Mouse (Mus musculus) CH12.LX (cell line): ENCODE measurements at regions not wholly inside any gene's neighbourhood (a gene's known extent, or its start where the extent isn't known, plus 50 kb on each side); places are given as distances from the start of the nearest gene placed in this dataset.

ENCODE experiments used
- DNase-seq: peaks from one replicate; pipeline ENCODE4 v3.0.0-alpha.2; 2013; ENCODE audit errors: extremely low read depth
- H3K27ac ChIP-seq: 2 replicates; pipeline ENCODE4 v1.5.1; 2012; ENCODE audit warnings: low read depth, mild to moderate bottlenecking, control low read depth, moderate library complexity; ENCODE audit not compliant: insufficient read depth
- H3K27me3 ChIP-seq: replicated peaks from 2 replicates; pipeline ENCODE3; 2012; ENCODE audit warnings: inconsistent platforms
- H3K36me3 ChIP-seq, 2 experiments: replicated peaks in 1 of 2; 2 replicates each; pipeline versions ENCODE3 to v1.6.1; 2012; ENCODE audit warnings: inconsistent platforms in 1 of 2, low read length in 1 of 2, mild to moderate bottlenecking in 1 of 2, mixed read lengths in 1 of 2, moderate library complexity in 1 of 2; ENCODE audit not compliant: control insufficient read depth in 1 of 2, insufficient read depth in 1 of 2
- H3K4me1 ChIP-seq, 2 experiments: 2 replicates each; pipeline ENCODE4 v1.6.1; 2012; ENCODE audit warnings: inconsistent platforms in 1 of 2, moderate library complexity in 1 of 2; ENCODE audit not compliant: insufficient read depth in 2 of 2, control insufficient read depth in 1 of 2
- H3K4me2 ChIP-seq: 2 replicates; pipeline ENCODE4 v1.6.1; 2012; ENCODE audit warnings: low read depth, mild to moderate bottlenecking, control low read depth; ENCODE audit not compliant: poor library complexity, insufficient read depth, severe bottlenecking
- H3K4me3 ChIP-seq, 3 experiments: fragments of 150-350 bp in 1 of 3; sonication (generic) in 1 of 3; replicated peaks in 1 of 3; 2 replicates each; pipeline versions ENCODE3 to v1.5.1; 2011 to 2012; ENCODE audit warnings: low read depth in 2 of 3, low read length in 2 of 3, mild to moderate bottlenecking in 2 of 3, moderate library complexity in 2 of 3, control low read depth in 1 of 3, improper control_type of control experiment in 1 of 3, inconsistent platforms in 1 of 3, mixed read lengths in 1 of 3; ENCODE audit not compliant: poor library complexity in 1 of 3
- H3K79me2 ChIP-seq: replicated peaks from 2 replicates; pipeline ENCODE4 v1.6.1; 2012; ENCODE audit warnings: mild to moderate bottlenecking, moderate library complexity; ENCODE audit not compliant: control insufficient read depth, poor library complexity, insufficient read depth, severe bottlenecking; ENCODE audit errors: extremely low read depth
- H3K9ac ChIP-seq: 2 replicates; pipeline ENCODE4 v1.6.1; 2012; ENCODE audit warnings: low read depth, mild to moderate bottlenecking, control low read depth, moderate library complexity; ENCODE audit not compliant: insufficient read depth
- H3K9me3 ChIP-seq: replicated peaks from 2 replicates; pipeline ENCODE3; 2012; ENCODE audit warnings: low read length, inconsistent platforms, mixed read lengths
- CHD2 ChIP-seq: IDR thresholded peaks from 2 replicates; pipeline ENCODE4 v1.6.1; 2011; ENCODE audit warnings: low read length, improper control_type of control experiment
- ELF1 ChIP-seq: IDR thresholded peaks from 2 replicates; pipeline ENCODE4 v1.6.1; 2014; ENCODE audit warnings: low read depth, mild to moderate bottlenecking, inconsistent platforms, low read length, improper control_type of control experiment
- GABPA ChIP-seq: IDR thresholded peaks from 2 replicates; pipeline ENCODE4 v1.6.1; 2012; ENCODE audit warnings: low read depth, low read length, improper control_type of control experiment, inconsistent platforms; ENCODE audit not compliant: insufficient replicate concordance
- IRF4 ChIP-seq: IDR thresholded peaks from 2 replicates; pipeline ENCODE4 v1.6.1; 2014; ENCODE audit warnings: low read depth, mild to moderate bottlenecking, inconsistent platforms, low read length, improper control_type of control experiment
- JUN ChIP-seq: IDR thresholded peaks from 2 replicates; pipeline ENCODE4 v1.6.1; 2011; ENCODE audit warnings: low read depth, mild to moderate bottlenecking, low read length, improper control_type of control experiment, moderate library complexity; ENCODE audit not compliant: insufficient read depth
- KAT2A ChIP-seq: IDR thresholded peaks from 2 replicates; pipeline ENCODE4 v1.6.1; 2012; ENCODE audit warnings: low read length, improper control_type of control experiment, inconsistent platforms; ENCODE audit not compliant: insufficient replicate concordance
- MAFK ChIP-seq: IDR thresholded peaks from 2 replicates; pipeline ENCODE4 v1.6.1; 2011; ENCODE audit warnings: low read length, improper control_type of control experiment; ENCODE audit not compliant: insufficient replicate concordance
- MAX ChIP-seq: IDR thresholded peaks from 2 replicates; pipeline ENCODE4 v1.6.1; 2011; ENCODE audit warnings: low read length, improper control_type of control experiment
- MAZ ChIP-seq: IDR thresholded peaks from 2 replicates; pipeline ENCODE4 v1.6.1; 2012; ENCODE audit warnings: low read depth, mild to moderate bottlenecking, inconsistent platforms, low read length, improper control_type of control experiment, moderate library complexity
- MEF2A ChIP-seq: IDR thresholded peaks from 2 replicates; pipeline ENCODE4 v1.6.1; 2014; ENCODE audit warnings: low read depth, mild to moderate bottlenecking, inconsistent platforms, low read length, improper control_type of control experiment, borderline replicate concordance
- MYC ChIP-seq: IDR thresholded peaks from 2 replicates; pipeline ENCODE4 v1.6.1; 2011; ENCODE audit warnings: low read depth, mild to moderate bottlenecking, improper control_type of control experiment, low read length
- NELFE ChIP-seq: IDR thresholded peaks from 2 replicates; pipeline ENCODE4 v1.6.1; 2011; ENCODE audit warnings: low read depth, low read length, improper control_type of control experiment
- NRF1 ChIP-seq: IDR thresholded peaks from 2 replicates; pipeline ENCODE4 v1.6.1; 2014; ENCODE audit warnings: low read depth, mild to moderate bottlenecking, inconsistent platforms, low read length, improper control_type of control experiment, moderate library complexity
- PAX5 ChIP-seq: IDR thresholded peaks from 2 replicates; pipeline ENCODE4 v1.6.1; 2012; ENCODE audit warnings: low read length, inconsistent platforms, mixed read lengths
- POLR2A ChIP-seq: IDR thresholded peaks from 2 replicates; pipeline ENCODE4 v1.6.1; 2011; ENCODE audit warnings: low read depth, mild to moderate bottlenecking, improper control_type of control experiment, low read length
- POLR2AphosphoS2 ChIP-seq: IDR thresholded peaks from 2 replicates; pipeline ENCODE4 v1.6.1; 2011; ENCODE audit warnings: low read depth, low read length, improper control_type of control experiment
- RCOR1 ChIP-seq: conservative IDR thresholded peaks from 2 replicates; pipeline ENCODE4 v1.6.1; 2012; ENCODE audit warnings: low read depth, mild to moderate bottlenecking, inconsistent platforms, low read length, improper control_type of control experiment
- SMC3 ChIP-seq: IDR thresholded peaks from 2 replicates; pipeline ENCODE4 v1.6.1; 2011; ENCODE audit warnings: low read depth, low read length, improper control_type of control experiment
- TCF12 ChIP-seq: IDR thresholded peaks from 2 replicates; pipeline ENCODE4 v1.6.1; 2014; ENCODE audit warnings: low read depth, mild to moderate bottlenecking, inconsistent platforms, low read length, improper control_type of control experiment
- UBTF ChIP-seq: IDR thresholded peaks from 2 replicates; pipeline ENCODE4 v1.6.1; 2012; ENCODE audit warnings: low read depth, mild to moderate bottlenecking, inconsistent platforms, low read length, improper control_type of control experiment, moderate library complexity
- USF1 ChIP-seq: IDR thresholded peaks from 2 replicates; pipeline ENCODE4 v1.6.1; 2014; ENCODE audit warnings: low read depth, mild to moderate bottlenecking, inconsistent platforms, low read length, improper control_type of control experiment
- USF2 ChIP-seq: conservative IDR thresholded peaks from 2 replicates; pipeline ENCODE4 v1.6.1; 2011; ENCODE audit warnings: low read depth, low read length, improper control_type of control experiment
- ZC3H11A ChIP-seq: IDR thresholded peaks from 2 replicates; pipeline ENCODE4 v1.6.1; 2012; ENCODE audit warnings: low read depth, mild to moderate bottlenecking, inconsistent platforms, low read length, improper control_type of control experiment
- ZKSCAN1 ChIP-seq: IDR thresholded peaks from 2 replicates; pipeline ENCODE4 v1.6.1; 2012; ENCODE audit warnings: low read depth, inconsistent platforms, low read length, improper control_type of control experiment, borderline replicate concordance
- dilution Hi-C: fragments of 300-500 bp; cut with MboI; formaldehyde crosslinking; loops from 2 replicates; pipeline ENCODE4 v1.14.3; 2020; ENCODE audit warnings: low sequenced_read_pairs; ENCODE audit not compliant: extremely low pct_unique_long_range_greater_than_20kb, extremely low pct_ligation_motif_present
- in situ Hi-C: fragments of 300-500 bp; cut with MboI; formaldehyde crosslinking; loops from 3 replicates; pipeline ENCODE4 v1.14.3; 2019; ENCODE audit warnings: low sequenced_read_pairs, low pct_ligation_motif_present, low pct_unique_long_range_greater_than_20kb, mixed read lengths

DNA sequence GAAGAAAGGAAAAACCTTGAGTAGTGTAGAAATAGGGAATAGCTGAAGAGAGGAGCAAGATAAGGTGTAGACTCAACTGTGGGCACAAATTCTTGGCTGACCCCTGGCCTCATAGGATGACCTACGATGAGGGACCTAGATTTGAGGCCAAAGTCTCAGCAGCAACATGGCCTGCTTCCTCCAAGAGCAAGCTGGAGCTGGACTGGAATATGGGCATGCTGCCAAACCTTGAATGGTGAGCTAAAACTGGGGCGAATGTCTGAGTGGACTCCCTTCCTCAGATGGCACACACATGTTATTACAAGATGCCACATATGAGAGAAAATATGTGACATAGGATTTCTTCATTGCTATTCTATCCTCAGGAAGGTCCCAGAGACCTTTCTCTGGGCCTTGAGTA lies 57.5 kb upstream of the Nid2 start:
- in situ Hi-C loops (no loop called here), dilution Hi-C loops (no loop called here)
- TF ChIP-seq UBTF (no peak), RCOR1 (no peak), USF2 (no peak), JUN (no peak), NRF1 (no peak), MAZ (no peak)

DNA sequence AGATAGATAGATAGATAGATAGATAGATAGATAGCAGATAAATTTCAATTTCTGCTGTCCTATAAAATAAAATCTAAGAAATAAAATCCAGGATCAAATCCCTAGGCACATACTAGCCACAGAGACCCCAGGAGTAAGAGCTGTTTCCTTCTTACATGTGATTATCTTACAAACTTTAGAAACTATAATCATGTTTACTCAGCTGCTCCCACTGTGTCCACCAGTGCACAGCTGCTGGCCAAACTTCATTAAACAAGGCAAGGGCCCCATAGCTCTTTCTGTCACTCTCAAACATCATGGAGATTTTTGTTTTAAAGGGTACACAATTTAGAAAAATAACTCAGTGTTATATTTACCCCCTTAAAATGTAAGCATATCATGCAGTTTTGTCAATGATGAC lies 56.8 kb upstream of the Nid2 start:
- Histone ChIP-seq H3K79me2 (no peaks in the 10 kb centered on the region), H3K4me3 (no peak overlapping the region), H3K9ac (no peak overlapping the region), H3K36me3 (no peaks in the 10 kb centered on the region), H3K27me3 (no peaks in the 10 kb centered on the region), H3K4me1 (no peaks in the 10 kb centered on the region), H3K4me2 (no peak overlapping the region), H3K9me3 (no peaks in the 10 kb centered on the region), H3K27ac (no peak overlapping the region)
- no peak for DNase-seq
- dilution Hi-C loops, result no loop called here
- in situ Hi-C loops, result no loop called here
- TF ChIP-seq ELF1 (no peak), MAFK (no peak), POLR2AphosphoS2 (no peak), ZKSCAN1 (no peak), ZC3H11A (no peak), PAX5 (no peak), IRF4 (no peak), KAT2A (no peak), POLR2A (no peak), MAX (no peak), NELFE (no peak), USF1 (no peak), TCF12 (no peak), CHD2 (no peak), JUN (no peak), SMC3 (no peak), MYC (no peak), GABPA (no peak), MEF2A (no peak)
- TF ChIP-seq, all 38 proteins: peak for 0

More for the DNA sequence above, 57.5 kb upstream of the Nid2 start:
- DNase-seq, result no peak
- Histone ChIP-seq H3K79me2 (no peaks in the 10 kb centered on the region), H3K9me3 (no peaks in the 10 kb centered on the region), H3K9ac (no peak overlapping the region), H3K36me3 (no peaks in the 10 kb centered on the region), H3K27me3 (no peaks in the 10 kb centered on the region), H3K4me2 (no peak overlapping the region), H3K4me1 (no peaks in the 10 kb centered on the region), H3K27ac (no peak overlapping the region), H3K4me3 (no peak overlapping the region)
